Mouse (Mus musculus): Measurements from ENCODE around the gene Osgin1.

The Osgin1 gene

GRCm38 (mm10) chr8:119446211-119446989, 12.5 kb downstream of the Osgin1 start, which contains the start of gene Necab2:
Necab2 (plus strand) TSS chr8:119446719.
- DNase-seq: peak; percentile 84 to 94

- DNase-seq: no peak
Observed at GRCm38 (mm10) chr8:119446990-119447780, 13.3 kb downstream of the Osgin1 start.

- DNase-seq: no peak
Observed at GRCm38 (mm10) chr8:119447781-119448170, 13.9 kb downstream of the Osgin1 start.

GRCm38 (mm10) chr8:119449627-119450026, 15.7 kb downstream of the Osgin1 start:
- no peak for DNase-seq

GRCm38 (mm10) chr8:119451131-119451530, 17.2 kb downstream of the Osgin1 start:
- DNase-seq: no peak

GRCm38 (mm10) chr8:119452919-119453318, 19.0 kb downstream of the Osgin1 start:
- DNase-seq: no peak

- no peak for DNase-seq
Observed at GRCm38 (mm10) chr8:119456045-119456444, 22.1 kb downstream of the Osgin1 start.

- DNase-seq: no peak
Observed at GRCm38 (mm10) chr8:119459724-119460123, 25.8 kb downstream of the Osgin1 start.

- DNase-seq: no peak
Observed at GRCm38 (mm10) chr8:119461356-119461755, 27.4 kb downstream of the Osgin1 start.

GRCm38 (mm10) chr8:119463709-119464108, 29.8 kb downstream of the Osgin1 start:
- DNase-seq: no peak

- DNase-seq: peak in 1 of 2 experiments; percentile 29
Observed at GRCm38 (mm10) chr8:119466105-119466504, 32.2 kb downstream of the Osgin1 start.

GRCm38 (mm10) chr8:119466794-119467193, 32.9 kb downstream of the Osgin1 start:
- no peak for DNase-seq

GRCm38 (mm10) chr8:119468091-119468490, 34.2 kb downstream of the Osgin1 start:
- no peak for DNase-seq

GRCm38 (mm10) chr8:119478684-119479083, 44.8 kb downstream of the Osgin1 start:
- no peak for DNase-seq

GRCm38 (mm10) chr8:119484145-119484896, 50.4 kb downstream of the Osgin1 start:
- DNase-seq: no peak

GRCm38 (mm10) chr8:119487093-119487492, 53.2 kb downstream of the Osgin1 start:
- peak; percentile 36 to 57 for DNase-seq
